Mouse (Mus musculus) layer of hippocampus, postnatal 36 days (tissue): ENCODE data around the gene Tmem220. TPM values are rescaled to one million over a fixed set of nuclear protein-coding genes. Genes with fewer than 3 reads are reported as not detected.

Experiments
- DNase-seq, 2 experiments: peaks; one replicate each; pipeline ENCODE4 v3.0.0; 2022
- total RNA-seq, 2 experiments: library from RNA; stranded (reverse); gene quantifications; 2 replicates each; pipeline ENCODE4 v1.2.3; 2021

Gene Tmem220
- total RNA-seq: under 1 TPM; 0.42 to 0.56 TPM

DNA sequence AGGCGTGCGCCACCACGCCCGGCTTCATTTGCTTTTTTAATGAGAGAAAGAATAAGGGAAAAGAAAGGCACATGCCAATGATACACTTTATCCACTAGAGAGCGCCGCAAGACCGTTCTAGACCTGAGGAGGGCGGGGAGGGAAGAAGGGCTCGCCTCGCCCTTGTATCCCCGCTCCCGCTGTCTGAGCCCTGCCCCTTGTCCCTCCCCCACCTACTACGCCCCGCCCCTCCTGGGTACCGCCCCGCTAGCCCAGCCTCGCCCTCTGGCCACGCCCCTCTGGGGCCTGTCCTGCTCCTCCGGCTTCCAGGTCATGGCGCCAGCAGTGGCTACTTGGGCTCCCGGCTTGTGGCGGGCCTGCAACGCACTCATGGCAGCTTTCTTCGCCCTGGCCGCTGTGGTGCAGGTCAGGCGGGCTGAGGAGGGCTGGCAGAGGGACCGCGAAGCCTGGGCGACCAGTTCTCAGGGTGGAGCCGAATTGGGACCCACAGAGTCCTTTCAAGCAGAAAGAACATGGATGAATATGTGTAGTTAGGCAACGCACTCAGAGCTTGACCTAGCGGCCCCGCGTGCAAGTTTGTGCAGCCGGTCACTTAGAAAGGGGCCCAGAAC lies at the start of gene Tmem220:
Gene Tmem220, plus strand, starts transcription at position 288 of the 611 bp plus-strand sequence.
- peak; percentile 84 for DNase-seq

DNA sequence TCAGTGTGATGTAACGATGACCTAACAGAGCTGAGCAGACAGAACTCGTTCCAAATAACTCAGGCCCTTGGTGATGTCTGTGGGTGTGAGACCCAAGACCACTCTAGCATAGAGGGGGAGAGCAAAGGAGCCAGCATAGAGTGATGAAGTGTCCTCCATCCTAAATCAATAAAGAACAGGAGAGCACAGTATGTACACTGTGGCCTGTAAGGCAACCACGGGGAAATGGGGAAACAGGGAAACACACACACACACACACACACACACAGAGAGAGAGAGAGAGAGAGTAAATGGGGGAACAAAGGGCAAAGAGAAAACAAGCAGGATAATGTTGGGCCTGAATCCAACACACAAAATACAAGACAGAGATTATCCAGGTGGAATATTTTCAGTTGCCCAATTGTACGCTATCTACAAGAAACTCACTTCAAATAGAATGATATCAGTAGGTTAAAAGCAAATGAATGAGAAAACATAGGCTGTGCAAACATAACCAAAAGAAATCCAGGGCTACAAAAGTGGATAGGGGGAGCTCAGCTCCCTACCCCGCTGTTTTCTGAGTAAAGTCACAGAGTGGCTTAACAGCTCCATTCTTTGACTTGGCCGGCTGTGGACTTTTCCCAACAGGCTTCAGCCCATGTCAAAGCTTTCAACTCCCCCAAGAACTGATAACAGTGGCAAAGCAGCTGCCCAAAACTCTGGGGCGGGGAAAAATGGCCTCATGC lies 49.2 kb upstream of the Tmem220 start:
- DNase-seq: no peak

DNA sequence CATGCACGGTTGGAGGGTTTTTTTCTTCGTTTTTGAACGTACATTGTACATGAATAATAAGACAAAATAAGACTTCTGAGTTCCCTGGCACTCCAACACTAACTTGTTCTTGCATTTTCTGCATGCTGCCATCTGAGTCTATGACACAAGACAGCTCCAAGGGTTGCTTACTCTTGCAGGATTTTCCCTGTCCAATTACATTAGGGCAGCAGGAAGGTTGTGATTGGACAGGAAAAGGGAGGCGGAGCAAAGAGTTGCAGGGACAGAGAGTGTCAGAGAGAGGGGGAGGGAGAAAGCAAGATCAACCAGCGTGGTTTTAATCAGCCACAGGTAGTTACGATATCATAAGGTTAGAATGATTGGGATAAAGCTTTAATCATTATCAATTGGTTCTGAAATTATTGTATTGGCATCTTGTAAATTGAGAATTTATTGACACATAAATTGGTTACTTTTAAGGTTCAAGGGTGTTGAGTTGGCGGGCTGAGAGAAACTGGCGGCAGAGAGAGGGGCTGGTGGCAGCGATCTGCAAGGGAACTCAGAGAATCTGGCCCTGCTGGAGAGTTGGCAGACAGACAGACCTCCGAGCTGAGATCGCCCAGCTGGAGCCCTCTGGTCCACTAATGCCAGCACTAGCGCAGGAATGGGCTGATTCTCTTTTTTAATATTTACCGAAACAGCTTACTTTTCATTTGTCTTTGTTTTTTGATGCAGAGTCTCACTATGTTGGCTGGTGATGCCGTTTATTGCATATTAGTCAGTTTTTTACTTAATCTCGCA lies 43.4 kb upstream of the Tmem220 start:
- no peak for DNase-seq

- no peak for DNase-seq
Observed at GRCm38 (mm10) chr11:66982794-66983193, 42.2 kb upstream of the Tmem220 start.

DNA sequence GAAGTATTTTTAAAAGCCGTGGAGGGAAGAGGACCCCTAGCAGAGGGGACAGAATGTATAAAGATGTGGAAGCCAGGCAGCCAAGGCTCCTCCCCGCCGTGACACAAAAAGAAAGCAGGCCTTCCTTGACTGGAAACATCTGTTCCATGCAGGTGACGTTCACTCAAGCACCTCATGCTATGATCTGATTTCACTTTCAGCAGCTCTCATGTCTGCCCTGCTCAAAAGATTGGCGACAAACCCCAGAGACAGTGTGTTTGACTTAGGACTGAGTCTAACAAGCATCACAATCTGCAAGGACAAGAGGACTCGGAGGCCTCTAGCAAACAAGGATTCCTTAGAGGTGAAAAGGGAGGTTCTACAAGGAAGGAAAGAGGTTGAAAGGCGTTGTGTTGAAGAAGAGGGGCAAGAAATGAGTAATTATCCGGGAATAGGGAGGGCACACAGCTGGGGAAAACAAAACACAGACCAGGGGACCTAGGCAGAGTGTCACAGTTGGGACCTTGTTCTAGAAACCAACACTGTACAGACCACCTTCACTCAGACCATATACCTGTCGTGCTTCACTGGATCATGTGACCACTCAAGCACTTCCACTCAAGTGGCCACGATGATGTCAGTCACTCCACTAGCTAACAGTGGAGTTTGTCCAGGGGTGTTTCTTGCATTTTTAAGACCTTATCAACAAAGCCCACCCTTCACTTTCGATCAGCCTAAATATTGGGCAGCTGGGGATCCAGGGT lies 41.4 kb upstream of the Tmem220 start:
- no peak for DNase-seq

GRCm38 (mm10) chr11:66984165-66985135 lies 40.5 kb upstream of the Tmem220 start:
- DNase-seq: peak; percentile 59 to 75

DNA sequence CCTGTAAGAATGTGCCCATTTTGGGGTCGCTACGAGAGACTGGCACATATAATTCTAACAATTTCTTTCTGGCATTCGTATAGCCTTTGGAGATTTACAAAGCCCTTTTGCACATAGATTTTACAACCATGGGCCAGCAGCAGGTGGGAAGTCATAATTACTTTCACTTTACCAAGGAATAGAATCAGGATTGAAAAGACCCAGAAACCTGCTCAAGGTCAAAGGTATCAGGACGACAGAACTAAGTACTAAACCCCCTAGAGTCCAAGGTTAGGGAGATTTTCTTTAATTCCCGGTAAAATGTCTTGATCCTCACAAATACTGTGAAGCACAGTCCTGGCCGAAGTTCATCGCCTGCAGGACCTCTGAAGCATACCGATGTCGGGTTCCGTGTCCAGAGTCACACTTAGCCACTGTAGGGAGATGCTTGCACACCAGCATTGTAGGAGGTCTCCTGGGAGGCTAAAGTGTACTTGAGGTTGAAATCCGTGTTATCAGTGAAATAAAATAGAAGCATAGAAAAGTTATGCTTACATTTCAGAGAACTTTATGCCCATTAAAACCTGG lies 39.7 kb upstream of the Tmem220 start:
- no peak for DNase-seq

- no peak for DNase-seq
Observed at GRCm38 (mm10) chr11:66992150-66992549, 32.8 kb upstream of the Tmem220 start.

DNA sequence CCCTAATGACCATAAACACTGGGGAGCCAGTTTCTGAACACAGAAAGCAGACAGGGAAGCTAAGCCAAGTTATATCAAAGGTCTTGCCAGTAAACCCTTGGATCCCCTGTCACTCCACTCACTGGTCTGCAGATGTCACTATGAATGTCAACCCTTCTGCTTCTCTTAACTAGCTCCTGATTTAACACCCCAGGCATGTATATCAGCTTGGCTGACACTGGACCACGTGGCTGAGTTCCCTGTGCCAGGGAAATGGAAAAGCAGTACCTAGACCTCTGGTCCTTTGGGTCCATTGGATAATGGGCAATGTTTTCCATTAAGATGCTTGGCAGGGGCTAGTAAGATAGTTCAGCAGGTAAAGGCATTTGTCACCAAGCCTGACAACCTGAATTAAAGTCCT lies 31.3 kb upstream of the Tmem220 start:
- no peak for DNase-seq

- DNase-seq: no peak
Observed at GRCm38 (mm10) chr11:66996446-66996845, 28.5 kb upstream of the Tmem220 start.

DNA sequence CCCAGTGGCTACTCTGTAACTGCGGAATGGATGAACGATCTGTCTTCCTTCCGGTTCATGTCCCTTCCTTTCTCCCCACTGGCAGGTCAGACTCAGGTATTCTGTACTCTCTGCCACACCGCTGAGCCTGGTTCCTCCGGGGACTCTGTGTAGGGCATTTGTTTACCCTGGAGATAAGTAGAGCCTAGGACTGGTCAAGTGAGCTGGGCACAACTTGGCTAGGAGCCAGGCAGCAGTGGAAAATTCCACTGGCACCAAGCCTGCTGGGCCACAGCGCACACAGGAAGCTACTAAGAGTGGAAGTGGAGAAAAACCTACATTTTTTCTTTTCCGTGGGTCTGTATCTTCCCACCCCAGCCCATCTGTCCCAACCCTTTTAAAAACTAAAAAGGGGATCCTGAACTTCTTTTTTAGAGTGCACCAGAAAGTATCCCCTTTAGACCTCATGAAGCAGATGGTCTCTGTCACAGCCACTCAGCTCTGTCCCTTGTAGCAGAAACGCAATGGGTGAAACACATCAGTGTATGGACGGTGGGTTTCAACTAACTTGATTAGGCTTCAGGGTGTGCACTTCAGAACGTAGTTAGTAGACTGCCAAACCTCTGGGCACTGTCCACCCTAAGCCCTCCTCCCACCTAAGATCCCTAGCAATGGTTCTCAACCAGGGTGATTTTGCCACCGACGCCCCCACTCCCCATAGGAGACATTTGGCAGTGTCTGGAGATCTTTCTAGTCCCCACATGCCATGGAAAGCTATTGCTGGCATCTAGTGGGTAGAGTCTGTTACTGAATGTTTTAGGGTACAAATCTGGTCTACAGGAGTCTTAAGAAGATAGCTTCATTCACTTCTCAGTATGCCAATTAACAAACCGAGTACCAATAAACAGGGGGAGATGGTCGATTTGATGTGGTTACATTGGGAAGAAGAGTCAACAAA lies 26.2 kb upstream of the Tmem220 start:
- no peak for DNase-seq

- no peak for DNase-seq
Observed at GRCm38 (mm10) chr11:67000671-67001070, 24.3 kb upstream of the Tmem220 start.

DNA sequence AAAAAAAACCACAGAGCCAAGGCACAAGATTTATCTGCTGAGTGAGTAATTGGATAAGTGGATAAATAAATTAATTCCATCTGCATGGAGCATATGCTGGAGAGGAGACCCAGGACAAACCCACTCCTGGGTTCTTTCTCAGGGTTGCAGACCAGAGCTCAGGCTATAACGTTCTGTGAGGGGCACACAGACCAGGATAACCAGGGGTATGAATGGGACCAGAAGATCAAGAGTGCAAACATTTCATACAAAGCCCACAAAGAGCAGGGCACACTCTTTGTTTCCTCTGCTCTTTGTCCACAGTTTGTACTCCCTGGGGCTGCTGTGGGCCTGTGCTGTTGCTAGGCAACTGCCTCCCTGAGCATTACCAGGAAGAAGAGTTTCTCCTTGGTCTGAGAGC lies 23.2 kb upstream of the Tmem220 start:
- no peak for DNase-seq

DNA sequence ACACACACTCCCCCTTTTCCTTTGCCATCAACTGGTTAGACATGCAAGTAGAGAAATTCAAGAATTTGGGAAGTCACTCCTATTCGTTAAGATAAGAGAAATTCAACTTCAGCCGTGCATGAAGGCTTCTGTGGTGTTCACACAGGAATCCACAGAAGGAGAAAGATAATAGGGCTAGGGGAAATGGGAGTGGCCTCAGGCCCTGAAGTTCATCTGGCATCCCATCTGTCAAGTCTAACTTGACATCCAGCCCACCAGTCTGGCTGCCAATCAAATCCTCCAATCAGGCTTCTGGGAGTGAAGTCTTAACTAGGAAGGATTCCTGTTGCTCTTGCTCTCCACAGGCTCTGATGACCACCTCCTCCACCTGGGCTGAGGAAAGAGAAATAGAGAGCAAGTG lies 22.0 kb upstream of the Tmem220 start:
- no peak for DNase-seq

GRCm38 (mm10) chr11:67007961-67008360 lies 17.0 kb upstream of the Tmem220 start:
- DNase-seq: no peak

DNA sequence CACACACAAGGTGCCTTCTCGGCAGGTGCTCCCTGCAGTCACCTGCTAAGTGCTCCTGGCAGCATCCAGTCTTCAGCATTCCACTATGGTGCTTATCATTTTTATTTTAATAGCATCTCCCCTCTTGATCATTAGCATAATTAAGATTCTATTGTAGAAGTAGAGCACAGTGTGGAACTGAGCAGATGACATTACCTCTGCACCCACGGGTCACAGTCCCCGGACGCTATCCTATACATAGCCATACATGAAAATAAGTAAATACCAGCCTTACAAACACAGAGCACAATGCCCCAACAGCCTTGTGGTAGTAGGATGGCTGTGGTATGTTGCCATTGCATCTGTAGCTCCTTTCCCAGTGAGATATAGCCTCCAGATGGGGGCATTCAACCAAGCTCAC lies 16.4 kb upstream of the Tmem220 start:
- DNase-seq: no peak

GRCm38 (mm10) chr11:67010430-67010829 lies 14.5 kb upstream of the Tmem220 start:
- DNase-seq: no peak

- no peak for DNase-seq
Observed at GRCm38 (mm10) chr11:67011635-67012034, 13.3 kb upstream of the Tmem220 start.

DNA sequence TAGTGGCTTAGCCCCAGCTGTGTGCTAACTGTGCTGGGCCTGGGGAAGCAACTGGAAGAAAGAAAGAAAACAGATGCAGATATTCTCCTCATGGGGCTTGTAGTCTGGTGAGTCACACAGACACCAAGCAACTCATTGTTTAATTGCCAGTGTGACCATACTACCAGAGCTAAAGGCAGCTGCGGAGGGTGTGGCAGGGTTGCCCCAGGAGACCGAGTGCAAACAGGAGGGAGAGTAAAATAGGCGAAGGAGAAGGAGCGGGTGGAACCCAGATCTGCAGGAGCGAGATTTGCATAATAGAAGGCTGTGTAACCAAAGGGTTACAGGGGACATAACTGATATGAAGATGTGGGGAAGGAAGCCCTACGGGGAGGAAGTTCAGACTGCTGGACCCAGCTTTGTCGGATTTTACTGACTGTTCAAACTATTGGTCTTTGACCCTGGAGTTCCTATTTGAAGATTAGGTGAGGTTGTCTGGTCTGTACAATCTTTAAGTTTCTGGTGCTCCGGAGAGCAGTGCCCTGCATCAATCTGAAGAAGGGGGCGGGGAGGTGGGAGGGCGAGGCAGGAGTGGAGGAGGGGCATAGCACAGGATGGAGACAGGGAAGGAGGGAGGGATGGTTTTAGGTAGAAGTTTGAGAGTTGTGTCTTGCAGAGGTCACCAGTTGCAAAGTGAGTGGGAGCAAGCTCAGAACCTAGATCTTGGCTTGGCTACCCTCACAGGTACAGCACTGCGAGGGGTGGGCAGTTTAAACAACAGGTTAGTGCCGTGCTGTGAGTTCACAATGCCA lies 7.0 kb upstream of the Tmem220 start:
- no peak for DNase-seq
